Mouse (Mus musculus) intestine, postnatal 0 days (tissue): Measurements from ENCODE around the gene Hnf4a. TPM values are rescaled to one million over a fixed set of nuclear protein-coding genes. Genes with fewer than 3 reads are reported as not detected.

Experiments used
- ATAC-seq: fragments of 200-750 bp; cut with Nextera tagmentation; 2 replicates; pipeline ENCODE4 v1.8.0; 2017; ENCODE audit warnings: mild to moderate bottlenecking, moderate TSS enrichment, moderate library complexity
- H3K27ac ChIP-seq: fragments of 300-500 bp; sonication (generic); 2 replicates; pipeline ENCODE4 v1.5.1; 2014; ENCODE audit warnings: mild to moderate bottlenecking, low read depth, low read length, moderate library complexity
- H3K27me3 ChIP-seq: fragments of 300-500 bp; sonication (generic); replicated peaks from 2 replicates; pipeline ENCODE4 v1.6.1; 2014; ENCODE audit warnings: low read length, mixed read lengths; ENCODE audit not compliant: control insufficient read depth, insufficient read depth
- H3K36me3 ChIP-seq: fragments of 300-500 bp; sonication (generic); 2 replicates; pipeline ENCODE4 v1.6.1; 2014; ENCODE audit warnings: mild to moderate bottlenecking, moderate library complexity; ENCODE audit not compliant: control insufficient read depth, insufficient read depth
- H3K4me1 ChIP-seq: fragments of 300-500 bp; sonication (generic); replicated peaks from 2 replicates; pipeline ENCODE4 v1.6.1; 2014; ENCODE audit warnings: antibody characterized with exemption, low read length, mixed read lengths; ENCODE audit not compliant: control insufficient read depth, insufficient read depth
- H3K4me2 ChIP-seq: fragments of 300-500 bp; sonication (generic); replicated peaks from 2 replicates; pipeline ENCODE4 v1.6.1; 2014; ENCODE audit warnings: low read depth, mild to moderate bottlenecking, moderate library complexity
- H3K4me3 ChIP-seq: fragments of 300-500 bp; sonication (generic); 2 replicates; pipeline ENCODE4 v1.5.1; 2014; ENCODE audit warnings: low read depth, low read length
- H3K9ac ChIP-seq: fragments of 300-500 bp; sonication (generic); 2 replicates; pipeline ENCODE4 v1.6.1; 2014; ENCODE audit warnings: mild to moderate bottlenecking, low read depth, low read length
- H3K9me3 ChIP-seq: fragments of 300-500 bp; sonication (generic); 2 replicates; pipeline ENCODE4 v1.6.1; 2016; ENCODE audit warnings: mixed run types; ENCODE audit not compliant: control insufficient read depth
- CTCF ChIP-seq: sonication (generic); IDR thresholded peaks from 2 replicates; pipeline ENCODE4 v1.5.1; 2016; ENCODE audit warnings: low read depth, mild to moderate bottlenecking, control low read depth, antibody characterized with exemption, moderate library complexity
- WGBS: fragments of 180-500 bp; shearing (Covaris S2); extraction: QIAGEN DNeasy Blood & Tissue Kit; methylation state at CpG from one replicate; pipeline ENCODE4 v1.1.7; 2014; 5-methylcytosine and 5-hydroxymethylcytosine counted together
- polyA plus RNA-seq: library from polyadenylated mRNA; unstranded; fragments of >200 nt; fragmentation: Nextera tagmentation; extraction: Ambion mirVana; gene quantifications from 2 replicates; pipeline ENCODE4 v1.2.1, GENCODE M21; 2015

Hnf4a gene
- polyA plus RNA-seq, 1 experiment from 2014 or later = 50.8 TPM

- peak overlapping the region; percentile 60 for H3K27ac ChIP-seq
- no peaks in the 10 kb centered on the region; the same call in 1 of the 2 replicates for H3K4me1 ChIP-seq
- no peaks in the 10 kb centered on the region for H3K27me3 ChIP-seq
- peak overlapping the region; percentile 64 for H3K4me2 ChIP-seq
- 21% methylated on average over 6 of the region's 6 CpGs for WGBS
- no peaks in the 10 kb centered on the region for H3K9me3 ChIP-seq
- H3K4me3 ChIP-seq = peak overlapping the region; percentile 53
- H3K36me3 ChIP-seq = peaks cover 8% of the 10 kb centered on the region; the same call in 1 of the 2 replicates
- ATAC-seq = no peak
- 0 out of 2 replicates have a peak overlapping the region, but pooled peaks have one; percentile 40 for H3K9ac ChIP-seq
- no peak for TF ChIP-seq CTCF
Measured at GRCm38 (mm10) chr2:163549786-163550185, 43.2 kb downstream of the Hnf4a start.

- WGBS = 23% methylated on average over 8 of the region's 8 CpGs
Measured at GRCm38 (mm10) chr2:163552518-163552929, 45.9 kb downstream of the Hnf4a start.

GRCm38 (mm10) chr2:163554425-163554982 is 47.9 kb downstream of the Hnf4a start:
- no peak for ATAC-seq

More at GRCm38 (mm10) chr2:163552518-163552929, 45.9 kb downstream of the Hnf4a start:
- Histone ChIP-seq H3K4me3 (no peak overlapping the region), H3K4me2 (no peak overlapping the region), H3K4me1 (no peaks in the 10 kb centered on the region; the same call in 1 of the 2 replicates), H3K27me3 (no peaks in the 10 kb centered on the region), H3K36me3 (peaks cover 8% of the 10 kb centered on the region; the same call in 1 of the 2 replicates), H3K27ac (peak overlapping the region; percentile 75), H3K9me3 (no peaks in the 10 kb centered on the region), H3K9ac (no peak overlapping the region)
- peak; percentile 94 for ATAC-seq
- no peak for TF ChIP-seq CTCF

GRCm38 (mm10) chr2:163554996-163555395 is 48.4 kb downstream of the Hnf4a start:
- H3K27ac ChIP-seq = peak overlapping the region; percentile 21; the same call in 1 of the 2 replicates
- no peak overlapping the region for H3K9ac ChIP-seq
- H3K4me2 ChIP-seq = no peak overlapping the region
- H3K27me3 ChIP-seq = no peaks in the 10 kb centered on the region
- no peak overlapping the region for H3K4me3 ChIP-seq
- no peak for TF ChIP-seq CTCF
- no peaks in the 10 kb centered on the region; the same call in 1 of the 2 replicates for H3K4me1 ChIP-seq
- H3K36me3 ChIP-seq = peaks cover 29% of the 10 kb centered on the region; the same call in 1 of the 2 replicates
- WGBS = 41% methylated on average over 6 of the region's 6 CpGs
- no peaks in the 10 kb centered on the region for H3K9me3 ChIP-seq
- ATAC-seq = no peak

More at GRCm38 (mm10) chr2:163554425-163554982, 47.9 kb downstream of the Hnf4a start:
- Histone ChIP-seq H3K9me3 (no peaks in the 10 kb centered on the region), H3K27ac (peak overlapping the region; percentile 7; the same call in 1 of the 2 replicates), H3K36me3 (peaks cover 24% of the 10 kb centered on the region; the same call in 1 of the 2 replicates), H3K9ac (no peak overlapping the region), H3K27me3 (no peaks in the 10 kb centered on the region), H3K4me3 (no peak overlapping the region), H3K4me2 (no peak overlapping the region), H3K4me1 (no peaks in the 10 kb centered on the region; the same call in 1 of the 2 replicates)
- WGBS = 65% methylated on average over 4 of the region's 4 CpGs
- TF ChIP-seq CTCF = no peak

GRCm38 (mm10) chr2:163555417-163555816 is 48.8 kb downstream of the Hnf4a start:
- Histone ChIP-seq H3K4me2 (no peak overlapping the region), H3K36me3 (peaks cover 33% of the 10 kb centered on the region; the same call in 1 of the 2 replicates), H3K27me3 (no peaks in the 10 kb centered on the region), H3K4me3 (no peak overlapping the region), H3K27ac (peak overlapping the region; percentile 21; the same call in 1 of the 2 replicates), H3K9ac (no peak overlapping the region), H3K4me1 (no peaks in the 10 kb centered on the region; the same call in 1 of the 2 replicates), H3K9me3 (no peaks in the 10 kb centered on the region)
- ATAC-seq = peak; percentile 7; the same call in 1 of the 2 replicates
- peak; percentile 18; the same call in 1 of the 2 replicates for TF ChIP-seq CTCF
- 34% methylated on average over 13 of the region's 13 CpGs for WGBS

- no peak overlapping the region for H3K4me2 ChIP-seq
- TF ChIP-seq CTCF = no peak
- no peaks in the 10 kb centered on the region; the same call in 1 of the 2 replicates for H3K4me1 ChIP-seq
- no peaks in the 10 kb centered on the region for H3K9me3 ChIP-seq
- H3K36me3 ChIP-seq = peaks cover 50% of the 10 kb centered on the region
- H3K4me3 ChIP-seq = no peak overlapping the region
- no peak overlapping the region for H3K9ac ChIP-seq
- WGBS = 50% methylated on average over 1 of the region's 1 CpGs
- H3K27ac ChIP-seq = no peak overlapping the region
- ATAC-seq = no peak
- no peaks in the 10 kb centered on the region for H3K27me3 ChIP-seq
Measured at GRCm38 (mm10) chr2:163558548-163558947, 51.9 kb downstream of the Hnf4a start.
